Mouse (Mus musculus) lung, postnatal 0 days (tissue): ENCODE measurements at regions not wholly inside any gene's neighbourhood (a gene's known extent, or its start where the extent isn't known, plus 50 kb on each side); places are given as distances from the start of the nearest gene placed in this dataset.

Source experiments
- CTCF ChIP-seq: IDR thresholded peaks from 2 replicates; pipeline ENCODE4 v1.5.1; 2016; ENCODE audit warnings: antibody characterized with exemption, mild to moderate bottlenecking
- EP300 ChIP-seq: IDR thresholded peaks from 2 replicates; pipeline ENCODE4 v1.6.1; 2016; ENCODE audit warnings: antibody characterized with exemption, mild to moderate bottlenecking, control low read depth

- TF ChIP-seq CTCF (no peak), EP300 (no peak)
Observed at GRCm38 (mm10) chr9:61125769-61126168, 246.4 kb upstream of the Tle3 start.
